Mouse (Mus musculus) heart, postnatal 14 days (tissue): ENCODE results near the gene Afap1. TPM values are rescaled to one million over a fixed set of nuclear protein-coding genes. Genes with fewer than 3 reads are reported as not detected.
A peak's percentile ranks its signal among the peaks of the same experiment; 100 is the strongest.

Experiments
- DNase-seq, 2 experiments: peaks; one replicate each; pipeline ENCODE4 v3.0.0; 2021 to 2022
- intact Hi-C: fragments of 180-260 bp; cut with DNase I; formaldehyde crosslinking; loops from one replicate; pipeline ENCODE4 v1.15.1; 2025
- total RNA-seq, 2 experiments: library from RNA; stranded (reverse); gene quantifications; 2 replicates each; pipeline ENCODE4 v1.2.3; 2021

Afap1 gene
- total RNA-seq, 2 experiments from 2014 or later: 28.3 to 28.7 TPM

DNA sequence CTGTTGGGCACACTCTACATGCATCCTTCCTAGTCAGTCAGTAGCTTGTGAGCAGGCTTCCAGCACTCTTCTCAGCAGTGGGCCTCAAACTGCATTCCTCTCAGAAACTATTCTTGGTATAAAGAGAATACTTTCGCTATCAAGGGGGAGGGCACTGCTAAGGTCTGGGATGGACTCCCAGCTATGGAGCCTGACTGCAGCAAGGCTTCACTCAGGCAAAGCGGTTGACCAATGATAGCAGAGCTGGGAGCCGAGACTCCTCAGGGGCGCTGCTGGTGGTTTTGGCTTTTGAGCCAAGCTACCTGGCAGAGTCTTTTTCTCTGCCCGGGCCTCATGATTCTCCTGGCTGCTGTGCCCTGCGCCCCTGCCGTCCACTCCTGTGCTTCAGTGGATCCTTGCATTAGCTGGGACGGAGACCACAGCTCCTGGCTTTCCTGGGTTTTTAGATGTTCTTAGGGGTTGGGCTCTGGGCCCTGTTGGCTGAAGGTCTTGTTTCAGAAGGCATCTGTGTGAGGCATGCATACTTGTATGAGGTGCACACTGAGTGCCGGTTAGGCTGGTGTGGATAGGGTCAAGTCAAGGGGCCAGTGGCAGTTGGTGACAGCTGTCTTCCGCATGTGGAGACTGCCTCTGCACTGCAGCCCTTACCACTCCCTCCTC is 28.6 kb downstream of the Afap1 start:
- intact Hi-C loops: no loop called here
- DNase-seq: peak; percentile 55 to 75

DNA sequence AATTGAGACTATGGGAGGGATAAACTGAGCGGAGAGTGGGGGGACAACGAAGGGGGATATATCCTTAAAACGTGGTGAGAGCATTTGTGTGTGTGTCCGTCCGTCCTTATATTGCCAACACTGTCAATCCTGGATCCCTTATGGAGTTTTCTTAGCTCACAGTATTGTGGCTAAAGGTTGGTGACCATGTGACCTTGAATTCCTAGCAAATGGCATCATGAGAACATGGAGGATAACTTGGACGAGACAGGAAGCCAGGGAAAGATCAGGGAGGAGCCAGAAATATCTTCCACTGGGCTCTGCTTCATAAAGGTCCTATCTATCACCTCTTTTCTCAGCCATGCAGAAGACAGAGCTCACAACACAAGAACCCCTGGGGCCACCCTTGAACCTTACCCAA is 30.3 kb downstream of the Afap1 start:
- intact Hi-C loops: no loop called here
- DNase-seq: no peak

DNA sequence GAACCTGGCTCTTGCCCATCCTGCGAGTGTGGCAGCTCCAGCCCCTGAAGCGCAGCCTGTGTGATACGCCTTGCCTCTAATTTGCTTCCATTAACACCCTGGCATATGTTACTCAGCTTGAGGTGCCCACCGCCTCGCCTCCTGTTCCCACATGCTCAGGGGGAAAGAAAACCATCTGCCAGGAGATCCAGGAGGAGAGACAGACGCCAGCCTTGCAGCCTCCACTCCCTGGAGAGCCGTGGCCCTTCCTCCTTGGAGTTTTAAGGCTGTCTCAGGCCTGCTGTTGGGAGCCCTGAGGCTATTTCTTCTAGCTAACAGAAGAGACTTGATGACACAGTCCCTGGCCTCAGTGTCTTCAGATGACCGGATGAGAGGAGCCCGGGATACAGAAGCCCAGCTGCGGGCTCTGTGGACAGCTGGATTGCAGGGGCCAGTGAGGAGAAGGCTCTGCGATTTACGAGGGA is 32.1 kb downstream of the Afap1 start:
- intact Hi-C loops: loop anchor here (5.0 kb wide), 1 partner anchor 33 kb away; the partner anchor contains the start of gene Afap1
- DNase-seq: peak; percentile 41 to 59

DNA sequence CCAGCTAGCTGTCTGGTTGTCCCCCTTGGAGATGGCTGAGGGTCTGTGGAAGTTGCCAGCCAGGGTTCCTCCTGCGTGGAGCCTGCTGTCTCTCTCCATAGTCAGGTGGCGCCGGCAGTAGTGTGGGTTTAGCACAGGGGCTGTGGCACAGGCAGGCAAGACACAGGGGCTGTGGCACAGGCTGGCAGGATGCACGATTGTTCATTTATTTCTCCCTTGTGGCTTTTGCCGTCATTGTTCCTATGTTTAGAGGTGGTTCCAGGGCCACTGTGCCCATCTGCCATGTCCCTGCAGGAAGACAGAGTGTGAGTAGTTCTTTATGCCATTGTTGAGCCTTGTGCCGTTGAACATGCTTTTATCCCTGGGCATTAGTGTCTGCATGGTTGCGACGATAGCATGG is 33.4 kb downstream of the Afap1 start:
- no peak for DNase-seq
- intact Hi-C loops: loop anchor here (5.0 kb wide), 1 partner anchor 34 kb away; the partner anchor contains the start of gene Afap1

DNA sequence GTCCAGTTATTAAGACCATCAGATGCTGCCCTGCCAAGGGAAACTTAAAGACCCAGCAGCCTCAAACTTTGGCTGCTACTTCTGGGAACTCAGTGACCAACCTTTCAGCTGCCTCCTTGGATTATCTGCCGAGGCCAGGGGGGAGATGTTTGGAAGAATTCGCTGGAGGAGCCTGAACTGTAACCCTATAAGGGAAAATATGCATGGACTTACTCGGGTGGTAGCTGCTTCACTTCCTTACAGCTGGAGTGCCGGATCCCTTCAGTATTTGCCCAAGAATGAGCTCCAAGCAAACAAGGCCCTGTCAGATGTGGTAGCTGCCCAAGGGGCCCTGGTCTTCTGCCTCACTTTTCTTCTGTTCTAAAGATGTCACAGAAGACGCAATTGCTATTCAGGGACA is 38.2 kb downstream of the Afap1 start:
- intact Hi-C loops: no loop called here
- no peak for DNase-seq

DNA sequence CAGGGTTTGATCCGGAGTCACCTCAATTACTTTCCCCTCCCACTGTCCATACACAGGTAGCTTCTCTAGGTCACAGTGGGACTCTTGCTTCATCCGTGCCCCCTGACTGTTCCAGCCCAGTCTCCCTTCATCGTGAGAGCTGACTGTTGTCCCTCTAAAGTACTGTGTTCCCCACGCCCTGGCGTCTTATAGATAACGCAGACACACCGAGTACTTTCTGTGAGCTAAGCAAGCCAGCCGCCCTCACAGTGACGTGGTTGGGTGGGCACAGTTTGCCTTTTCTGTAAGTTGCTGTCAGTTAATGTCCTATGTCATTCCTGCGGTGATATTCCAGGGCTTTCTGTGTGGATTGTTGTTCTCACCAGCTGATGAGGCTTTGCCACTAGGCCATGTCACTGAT is 39.9 kb downstream of the Afap1 start:
- intact Hi-C loops: no loop called here
- DNase-seq: no peak

DNA sequence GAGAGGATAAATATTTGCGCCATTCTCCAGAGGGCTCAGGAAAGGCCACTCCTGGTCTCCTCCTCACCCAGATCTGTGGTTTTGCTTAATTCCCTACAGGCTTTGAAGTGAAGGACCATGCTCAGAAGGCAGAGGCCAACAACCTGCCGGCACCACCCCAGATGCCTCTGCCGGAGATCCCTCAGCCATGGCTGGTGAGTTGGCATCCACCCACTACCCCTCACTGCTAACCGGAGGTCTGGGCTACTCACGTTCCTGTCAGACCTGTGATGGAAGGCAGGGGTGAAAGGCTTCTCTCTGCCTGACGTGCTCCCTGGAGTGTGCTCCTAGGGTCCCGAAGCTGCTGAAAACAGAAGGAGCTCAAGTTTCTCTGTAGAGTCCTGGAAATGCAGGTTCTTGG is 42.8 kb downstream of the Afap1 start:
- DNase-seq: peak in 1 of 2 experiments; percentile 38
- intact Hi-C loops: no loop called here

DNA sequence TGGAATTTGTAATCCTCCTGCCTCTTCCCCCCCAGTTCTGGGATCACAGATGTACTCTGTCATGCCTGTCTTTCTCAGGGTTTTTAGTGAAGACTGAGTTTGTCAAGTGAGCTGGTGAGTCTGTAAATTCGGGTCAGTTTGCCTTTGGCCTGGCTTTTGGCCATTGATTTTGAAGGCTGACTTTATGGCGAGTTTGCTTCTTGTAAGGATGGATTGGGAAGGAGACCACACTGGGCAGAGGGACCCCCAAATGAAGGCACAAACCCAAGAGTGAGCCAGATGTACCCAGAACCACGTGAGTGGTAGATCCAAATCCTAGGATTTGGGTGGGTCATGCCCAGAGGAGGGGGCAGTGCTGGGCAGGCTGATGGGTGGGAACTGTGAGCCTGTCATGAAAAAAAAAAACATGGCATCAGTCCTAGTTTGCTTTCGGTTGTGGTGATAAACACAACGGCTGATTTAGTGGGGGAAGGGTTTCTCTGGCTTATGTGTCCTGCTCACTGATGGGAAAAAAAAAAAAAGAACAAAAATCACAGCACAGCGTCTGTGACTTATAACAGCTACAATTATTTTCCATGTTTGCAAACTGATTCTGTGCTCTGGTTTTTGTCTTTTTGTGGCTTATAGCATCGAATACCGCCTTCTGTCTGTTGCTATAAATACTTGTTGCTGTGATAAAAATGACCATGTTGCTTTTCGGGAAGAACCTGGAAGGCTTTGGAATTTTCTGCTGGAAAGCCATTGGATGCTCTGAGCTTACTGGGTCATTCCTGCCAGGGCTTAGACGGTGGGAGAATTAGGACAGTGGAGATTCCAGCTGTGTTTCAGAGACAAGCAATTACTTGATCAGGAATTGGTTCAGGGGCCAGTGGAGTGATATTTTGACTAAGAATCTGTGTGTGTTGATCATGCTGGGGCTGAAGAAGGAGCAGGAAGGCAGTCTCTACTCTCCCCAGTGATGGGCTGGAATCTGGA is 45.4 kb downstream of the Afap1 start:
- intact Hi-C loops: no loop called here
- no peak for DNase-seq

DNA sequence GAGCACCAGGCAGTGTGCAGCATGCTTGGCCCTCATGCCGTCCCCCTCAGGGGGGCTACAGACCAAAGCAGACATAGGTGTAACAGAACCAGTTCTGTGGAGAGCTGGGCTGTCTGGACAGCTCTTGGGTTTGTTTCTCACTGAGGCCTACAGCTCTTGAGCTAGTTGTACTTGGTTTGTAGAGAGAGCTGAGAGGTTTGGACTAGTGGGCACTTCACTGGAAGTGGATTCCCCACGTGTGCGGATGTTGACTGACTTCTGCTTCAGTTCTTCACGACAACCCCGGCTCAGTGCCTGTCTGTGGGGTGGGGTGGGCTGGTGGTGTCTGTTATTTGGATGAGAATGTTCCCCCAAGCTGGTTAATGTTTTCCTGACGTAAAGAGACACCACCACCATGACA is 46.8 kb downstream of the Afap1 start:
- DNase-seq: no peak
- intact Hi-C loops: no loop called here

DNA sequence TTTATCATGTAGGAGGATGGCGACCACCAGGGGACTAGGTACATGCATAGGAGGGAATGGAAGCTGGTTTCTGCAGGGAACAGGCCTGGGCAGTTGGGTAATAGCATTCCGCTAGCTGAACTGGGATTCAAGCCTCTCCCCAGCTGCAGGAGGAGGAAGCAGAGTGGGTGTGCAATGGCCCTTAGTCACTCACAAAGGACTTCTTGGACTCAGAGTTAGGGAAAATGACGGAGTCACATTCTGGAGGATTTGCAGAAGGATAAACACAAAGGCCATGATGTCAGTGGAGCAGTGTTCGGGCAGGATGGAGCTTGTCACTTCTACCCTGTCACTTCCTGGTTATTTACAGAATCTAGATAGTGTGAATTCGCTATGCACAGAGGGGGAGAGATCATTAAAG is 50.4 kb downstream of the Afap1 start:
- peak; percentile 42 for DNase-seq
- intact Hi-C loops: no loop called here

DNA sequence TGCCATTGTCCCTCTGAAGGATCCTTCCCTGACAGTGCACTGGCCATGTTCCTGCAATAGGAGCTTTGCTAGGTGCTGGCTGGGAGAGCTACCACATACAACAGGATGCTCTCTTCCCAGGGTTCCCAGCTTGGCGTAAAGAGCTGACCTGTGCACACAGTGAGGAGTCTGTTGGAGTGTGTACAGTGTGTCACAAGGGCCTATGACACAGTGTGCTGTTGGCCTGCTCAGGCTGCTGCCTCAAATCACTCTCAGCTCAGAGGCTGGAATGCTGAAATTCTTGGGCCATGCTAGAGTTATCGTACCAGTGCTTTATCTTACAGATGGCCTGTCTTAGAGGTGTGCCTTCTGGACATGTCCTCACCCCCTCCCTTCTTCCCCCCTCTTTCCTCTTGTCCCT is 53.7 kb downstream of the Afap1 start:
- intact Hi-C loops: no loop called here
- DNase-seq: no peak

DNA sequence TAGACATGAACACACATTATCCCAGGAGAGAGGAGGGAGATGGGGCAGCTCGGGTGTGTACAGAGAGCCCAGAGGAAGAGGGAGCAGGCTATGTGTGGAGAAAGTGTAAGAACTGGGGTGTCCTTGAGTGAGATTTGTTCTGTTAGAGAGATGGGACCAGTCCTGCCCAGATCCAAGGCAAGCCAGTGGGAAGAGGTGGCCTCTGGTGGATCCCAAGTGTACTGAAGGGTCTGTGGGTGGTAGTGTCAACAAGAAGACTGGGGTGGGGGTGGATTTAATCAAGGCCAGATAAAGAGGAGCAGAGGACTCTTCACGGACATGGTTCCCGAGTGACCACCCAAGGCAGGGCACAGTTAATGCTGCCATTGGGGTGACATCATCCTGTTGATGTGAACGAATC is 54.3 kb downstream of the Afap1 start:
- intact Hi-C loops: no loop called here
- DNase-seq: no peak

DNA sequence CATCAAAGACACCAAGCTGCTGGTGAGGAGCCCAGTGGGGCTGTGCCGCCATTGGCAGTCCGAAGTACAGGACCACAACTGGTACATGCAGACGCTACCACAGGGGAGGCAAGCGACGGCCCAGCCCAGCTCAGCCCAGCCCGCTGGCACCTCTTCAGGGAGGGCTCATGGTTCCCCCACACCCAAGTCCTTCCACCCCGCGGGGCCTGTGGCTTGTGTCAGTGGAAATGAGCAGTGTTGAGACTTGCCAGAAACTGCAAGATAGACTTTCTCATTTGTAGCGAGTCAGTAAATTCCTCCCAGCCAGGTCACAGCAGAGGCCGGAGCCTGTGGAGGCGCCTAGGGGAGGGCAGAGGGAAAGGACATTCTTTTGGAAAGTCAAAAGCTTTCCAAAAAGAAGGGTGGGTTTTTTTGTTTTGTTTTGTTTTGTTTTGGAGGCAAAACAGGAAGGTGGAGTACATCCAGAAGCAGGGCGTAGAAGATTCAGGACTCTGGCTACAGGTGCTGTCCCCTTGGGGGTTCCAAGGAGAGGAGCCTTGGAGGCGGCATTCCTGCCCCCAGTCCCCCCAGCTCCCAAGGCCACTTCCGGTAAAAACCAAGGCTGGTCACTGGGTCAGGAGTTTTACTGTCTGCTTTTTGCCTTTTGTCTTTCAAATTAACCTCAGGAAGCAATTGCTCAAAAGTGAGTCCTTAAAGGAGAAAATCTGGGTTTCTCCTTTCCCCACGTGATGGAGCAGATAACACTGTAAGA is 55.3 kb downstream of the Afap1 start:
- DNase-seq: peak; percentile 41 to 48
- intact Hi-C loops: no loop called here

DNA sequence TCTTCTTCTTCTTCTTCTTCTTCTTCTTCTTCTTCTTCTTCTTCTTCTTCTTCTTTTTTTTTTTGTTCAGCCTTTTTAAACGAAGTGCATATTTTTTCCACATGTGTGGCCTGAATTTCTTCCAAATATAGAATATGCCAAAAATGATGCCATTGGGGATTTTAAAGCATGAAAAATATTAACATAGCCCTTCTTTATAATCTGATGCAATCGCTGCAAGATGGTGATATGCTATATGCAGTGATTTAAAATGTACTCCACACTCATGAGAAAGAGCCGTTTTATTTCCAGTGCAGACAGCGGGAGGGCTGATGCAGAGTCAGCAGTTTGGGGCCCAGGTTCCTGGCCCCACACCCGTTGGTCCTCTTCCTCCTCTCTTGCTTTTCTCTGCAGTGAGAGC is 55.9 kb downstream of the Afap1 start:
- intact Hi-C loops: no loop called here
- DNase-seq: no peak

DNA sequence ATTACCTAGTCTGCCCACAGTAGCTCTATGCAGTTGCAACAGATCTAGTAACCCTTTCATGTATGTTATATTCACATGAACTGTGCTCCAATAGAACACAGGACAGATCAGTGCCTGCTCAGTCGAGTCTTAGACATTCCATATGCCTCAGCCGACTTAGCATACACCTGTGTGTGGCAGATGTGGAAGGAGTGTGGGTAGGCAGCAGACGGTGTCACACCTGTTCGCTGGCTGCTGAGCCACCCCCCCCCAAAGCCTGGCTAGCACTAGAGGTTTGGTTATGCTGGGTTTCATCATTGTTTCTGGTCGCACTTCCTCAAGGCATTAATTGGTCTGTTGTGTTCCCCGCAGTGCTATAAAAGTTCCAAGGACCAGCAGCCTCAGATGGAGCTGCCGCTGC is 57.4 kb downstream of the Afap1 start:
- intact Hi-C loops: no loop called here
- no peak for DNase-seq

DNA sequence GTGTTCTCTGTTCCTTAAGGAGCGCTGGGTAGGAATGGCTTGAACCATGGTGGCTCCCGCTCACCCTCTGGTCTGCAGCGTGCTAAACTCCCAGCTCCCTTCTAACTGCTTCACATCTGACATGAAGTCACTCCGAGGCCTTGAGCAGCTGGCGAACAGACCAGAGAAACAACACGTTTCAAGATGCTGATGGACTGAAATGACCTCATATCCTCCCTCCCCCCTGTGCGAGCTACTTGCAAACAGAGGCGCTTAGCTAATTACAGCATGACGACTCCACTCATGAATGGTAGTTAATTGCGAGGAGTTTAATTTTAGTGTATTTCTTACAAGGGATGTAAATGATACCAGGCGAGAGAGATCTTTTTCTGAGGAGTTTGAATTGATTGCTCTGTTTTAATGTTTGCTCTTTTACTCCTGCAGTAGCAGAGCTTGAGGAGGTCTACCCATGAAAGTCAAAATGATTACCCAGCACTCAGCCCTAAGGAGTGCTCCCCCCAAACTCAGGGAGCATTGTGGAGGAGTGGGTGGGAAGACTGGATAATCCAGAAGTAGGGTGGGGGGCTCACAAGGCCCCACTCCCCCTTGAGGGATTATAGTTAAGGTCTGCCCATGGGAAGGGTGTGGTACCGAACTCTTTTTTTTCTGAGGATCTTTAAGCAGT is 61.1 kb downstream of the Afap1 start:
- peak; percentile 47 to 48 for DNase-seq
- intact Hi-C loops: no loop called here

DNA sequence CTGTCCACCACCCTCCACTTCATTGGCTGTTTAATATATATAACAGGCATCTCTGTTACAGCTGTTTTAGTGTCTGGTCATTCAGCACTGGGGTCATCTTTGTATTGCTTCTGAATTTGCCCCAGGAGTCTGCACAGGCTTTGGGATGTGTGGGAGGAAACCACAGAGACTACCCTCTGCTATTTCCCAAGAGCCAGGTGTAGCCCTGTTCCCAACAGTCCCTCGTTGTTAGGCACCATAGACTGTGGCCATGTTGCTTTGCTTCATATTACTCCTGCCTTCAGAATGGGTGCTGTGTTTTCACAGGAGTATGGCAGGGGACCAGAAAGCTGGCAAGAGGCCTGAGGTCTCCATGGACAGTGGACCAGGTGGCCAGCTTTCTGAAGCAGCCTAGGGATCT is 63.1 kb downstream of the Afap1 start:
- DNase-seq: no peak
- intact Hi-C loops: no loop called here

DNA sequence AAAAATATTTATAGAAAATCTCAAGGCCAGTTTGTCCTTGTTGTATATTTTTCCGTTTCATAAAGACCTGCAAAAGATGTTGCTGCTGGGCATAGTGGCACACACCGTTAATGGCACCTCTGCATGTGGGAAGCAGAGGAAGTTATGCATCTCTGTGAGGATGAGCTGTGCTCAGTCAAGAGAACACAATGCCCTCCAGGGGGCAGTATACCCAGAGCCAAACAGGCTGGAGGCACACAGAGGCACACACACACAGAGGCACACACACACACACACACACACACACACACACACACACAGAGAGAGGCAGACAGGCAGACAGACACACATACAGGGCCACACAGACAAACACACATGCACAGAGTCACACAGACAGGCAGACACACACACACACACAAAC is 65.6 kb downstream of the Afap1 start:
- DNase-seq: peak in 1 of 2 experiments; percentile 37
- intact Hi-C loops: no loop called here

DNA sequence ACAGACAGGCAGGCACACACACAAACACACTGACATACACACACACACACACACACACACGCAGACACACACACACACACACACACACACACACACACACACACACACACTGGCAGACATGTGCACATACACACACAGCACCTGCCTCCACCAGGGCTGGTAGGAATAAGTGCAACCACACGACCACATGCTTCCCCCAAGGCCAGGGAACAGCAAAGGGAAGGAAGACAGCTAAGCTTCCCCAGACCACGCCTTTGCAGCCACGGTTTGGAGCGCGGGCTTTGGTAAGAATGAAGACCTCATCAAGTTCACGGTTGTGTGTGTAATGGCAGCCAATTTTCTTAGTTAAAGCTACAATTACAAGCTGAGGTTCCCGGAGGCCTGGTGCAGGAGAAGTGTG is 67.0 kb downstream of the Afap1 start:
- intact Hi-C loops: no loop called here
- DNase-seq: no peak

DNA sequence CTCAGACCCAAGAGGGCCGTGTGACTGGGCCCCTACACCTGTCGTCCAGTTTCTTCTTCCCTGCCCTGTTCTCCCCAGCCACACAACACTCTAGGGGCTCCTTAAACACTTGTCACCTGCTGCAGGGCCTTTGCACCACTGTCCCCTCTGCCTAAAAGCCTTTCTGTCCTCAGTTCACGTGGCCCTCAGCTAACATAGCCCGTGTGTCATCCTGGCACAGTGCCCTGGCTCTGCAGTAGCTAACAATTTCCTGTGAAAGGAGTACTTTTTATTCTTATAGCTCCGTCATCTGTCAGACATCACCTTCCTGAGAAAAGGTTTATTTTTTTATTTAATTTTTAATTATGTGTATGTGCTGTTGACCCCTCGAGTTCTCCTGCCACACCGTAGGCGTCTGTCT is 68.2 kb downstream of the Afap1 start:
- intact Hi-C loops: no loop called here

More for the DNA sequence above, 68.2 kb downstream of the Afap1 start:
- DNase-seq: no peak
